Mouse (Mus musculus): ENCODE data around the gene Terf2. TPM values are rescaled to one million over a fixed set of nuclear protein-coding genes. Genes with fewer than 3 reads are reported as not detected.
"Not testable (repeated sequence)": the region's sequence is repeated elsewhere in the genome, so short reads cannot be mapped to it uniquely, and the experiment has no call there.

The Terf2 gene
- polyA plus RNA-seq, 1 experiment from 2014 or later, result 22.5 TPM

GRCm38 (mm10) chr8:107109816-107110435 is 13.6 kb upstream of the Terf2 start:
- no peaks in the 10 kb centered on the region; the same call in 1 of the 2 replicates for H3K4me1 ChIP-seq (ENCODE audit: control insufficient read depth, insufficient read depth, low read depth, low read length)
- WGBS, result 85% methylated on average over 5 of the region's 5 CpGs
- no peaks in the 10 kb centered on the region for H3K36me3 ChIP-seq (ENCODE audit: control insufficient read depth, insufficient read depth, low read length)
- no peak overlapping the region for H3K27ac ChIP-seq (ENCODE audit: low read depth, low read length)
- no peak overlapping the region for H3K4me3 ChIP-seq (ENCODE audit: low read length)
- H3K9ac ChIP-seq (ENCODE audit: low read depth, low read length), result no peak overlapping the region
- no peak overlapping the region for H3K4me2 ChIP-seq (ENCODE audit: low read length)
- ATAC-seq, result no peak
- H3K9me3 ChIP-seq (ENCODE audit: control insufficient read depth, low read length), result no peaks in the 10 kb centered on the region
- no peaks in the 10 kb centered on the region for H3K27me3 ChIP-seq (replicated peaks; ENCODE audit: control insufficient read depth, insufficient read depth, low read length)

- 75% methylated on average over 23 of the region's 23 CpGs for WGBS
- Histone ChIP-seq H3K4me2 (ENCODE audit: low read length) (no peak overlapping the region), H3K36me3 (ENCODE audit: control insufficient read depth, insufficient read depth, low read length) (no peaks in the 10 kb centered on the region)
These were observed 12.8 kb upstream of the Terf2 start for GRCm38 (mm10) chr8:107108978-107109720.

GRCm38 (mm10) chr8:107108089-107108488 is 11.7 kb upstream of the Terf2 start:
- not testable (repeated sequence) for ATAC-seq; H3K27me3 ChIP-seq (replicated peaks; ENCODE audit: control insufficient read depth, insufficient read depth, low read length); H3K4me3 ChIP-seq (ENCODE audit: low read length); H3K4me2 ChIP-seq (ENCODE audit: low read length); H3K27ac ChIP-seq (ENCODE audit: low read depth, low read length); H3K4me1 ChIP-seq (ENCODE audit: control insufficient read depth, insufficient read depth, low read depth, low read length); H3K9ac ChIP-seq (ENCODE audit: low read depth, low read length); H3K36me3 ChIP-seq (ENCODE audit: control insufficient read depth, insufficient read depth, low read length); H3K9me3 ChIP-seq (ENCODE audit: control insufficient read depth, low read length)
- WGBS, result 90% methylated on average over 5 of the region's 5 CpGs

More at GRCm38 (mm10) chr8:107108978-107109720, 12.8 kb upstream of the Terf2 start:
- Histone ChIP-seq H3K9ac (ENCODE audit: low read depth, low read length) (no peak overlapping the region), H3K27ac (ENCODE audit: low read depth, low read length) (no peak overlapping the region), H3K4me1 (ENCODE audit: control insufficient read depth, insufficient read depth, low read depth, low read length) (no peaks in the 10 kb centered on the region; the same call in 1 of the 2 replicates), H3K4me3 (ENCODE audit: low read length) (no peak overlapping the region), H3K27me3 (replicated peaks; ENCODE audit: control insufficient read depth, insufficient read depth, low read length) (no peaks in the 10 kb centered on the region), H3K9me3 (ENCODE audit: control insufficient read depth, low read length) (no peaks in the 10 kb centered on the region)
- ATAC-seq, result no peak

GRCm38 (mm10) chr8:107104547-107104946 is 8.2 kb upstream of the Terf2 start:
- Histone ChIP-seq H3K4me3 (ENCODE audit: low read length) (no peak overlapping the region), H3K27me3 (replicated peaks; ENCODE audit: control insufficient read depth, insufficient read depth, low read length) (no peaks in the 10 kb centered on the region), H3K27ac (ENCODE audit: low read depth, low read length) (no peak overlapping the region), H3K4me1 (ENCODE audit: control insufficient read depth, insufficient read depth, low read depth, low read length) (no peaks in the 10 kb centered on the region), H3K36me3 (ENCODE audit: control insufficient read depth, insufficient read depth, low read length) (no peaks in the 10 kb centered on the region), H3K4me2 (ENCODE audit: low read length) (no peak overlapping the region), H3K9ac (ENCODE audit: low read depth, low read length) (no peak overlapping the region), H3K9me3 (ENCODE audit: control insufficient read depth, low read length) (no peaks in the 10 kb centered on the region)
- no peak for ATAC-seq
- 9% methylated on average over 4 of the region's 4 CpGs for WGBS

- H3K9ac ChIP-seq (ENCODE audit: low read depth, low read length), result no peak overlapping the region
- H3K36me3 ChIP-seq (ENCODE audit: control insufficient read depth, insufficient read depth, low read length), result no peaks in the 10 kb centered on the region
- H3K9me3 ChIP-seq (ENCODE audit: control insufficient read depth, low read length), result no peaks in the 10 kb centered on the region
- no peaks in the 10 kb centered on the region for H3K27me3 ChIP-seq (replicated peaks; ENCODE audit: control insufficient read depth, insufficient read depth, low read length)
- H3K4me3 ChIP-seq (ENCODE audit: low read length), result no peak overlapping the region
- no peak for ATAC-seq
- peaks cover 4% of the 10 kb centered on the region for H3K4me1 ChIP-seq (ENCODE audit: control insufficient read depth, insufficient read depth, low read depth, low read length)
- no peak overlapping the region for H3K4me2 ChIP-seq (ENCODE audit: low read length)
- 91% methylated on average over 2 of the region's 2 CpGs for WGBS
- H3K27ac ChIP-seq (ENCODE audit: low read depth, low read length), result no peak overlapping the region
These were observed 4.3 kb upstream of the Terf2 start for GRCm38 (mm10) chr8:107100635-107101034.

GRCm38 (mm10) chr8:107095717-107096365 is 506 bp downstream of the Terf2 start:
- Histone ChIP-seq H3K27me3 (replicated peaks; ENCODE audit: control insufficient read depth, insufficient read depth, low read length) (no peaks in the 10 kb centered on the region), H3K9me3 (ENCODE audit: control insufficient read depth, low read length) (no peaks in the 10 kb centered on the region), H3K4me1 (ENCODE audit: control insufficient read depth, insufficient read depth, low read depth, low read length) (peaks cover 18% of the 10 kb centered on the region), H3K4me2 (ENCODE audit: low read length) (peak overlapping the region; percentile 60), H3K36me3 (ENCODE audit: control insufficient read depth, insufficient read depth, low read length) (peaks cover 3% of the 10 kb centered on the region; the same call in 1 of the 2 replicates), H3K27ac (ENCODE audit: low read depth, low read length) (peak overlapping the region; percentile 90), H3K9ac (ENCODE audit: low read depth, low read length) (peak overlapping the region; percentile 84), H3K4me3 (ENCODE audit: low read length) (peak overlapping the region; percentile 76)
- no peak; the same call in 1 of the 2 replicates for ATAC-seq
- WGBS, result under 1% methylated on average over 42 of the region's 53 CpGs

- WGBS, result 95% methylated on average over 7 of the region's 7 CpGs
- H3K4me1 ChIP-seq (ENCODE audit: control insufficient read depth, insufficient read depth, low read depth, low read length), result peaks cover 15% of the 10 kb centered on the region
- no peak overlapping the region for H3K9ac ChIP-seq (ENCODE audit: low read depth, low read length)
- H3K4me2 ChIP-seq (ENCODE audit: low read length), result no peak overlapping the region
- H3K4me3 ChIP-seq (ENCODE audit: low read length), result no peak overlapping the region
- H3K9me3 ChIP-seq (ENCODE audit: control insufficient read depth, low read length), result no peaks in the 10 kb centered on the region; the same call in 1 of the 2 replicates
- ATAC-seq, result no peak
- H3K27ac ChIP-seq (ENCODE audit: low read depth, low read length), result no peak overlapping the region
- H3K36me3 ChIP-seq (ENCODE audit: control insufficient read depth, insufficient read depth, low read length), result peaks cover 18% of the 10 kb centered on the region
- no peaks in the 10 kb centered on the region for H3K27me3 ChIP-seq (replicated peaks; ENCODE audit: control insufficient read depth, insufficient read depth, low read length)
These were observed 5.8 kb downstream of the Terf2 start for GRCm38 (mm10) chr8:107090531-107090930.

GRCm38 (mm10) chr8:107088526-107089063 is 7.8 kb downstream of the Terf2 start:
- no peak for ATAC-seq
- H3K36me3 ChIP-seq (ENCODE audit: control insufficient read depth, insufficient read depth, low read length), result peaks cover 18% of the 10 kb centered on the region
- no peak overlapping the region for H3K4me3 ChIP-seq (ENCODE audit: low read length)
- no peaks in the 10 kb centered on the region for H3K27me3 ChIP-seq (replicated peaks; ENCODE audit: control insufficient read depth, insufficient read depth, low read length)
- H3K4me2 ChIP-seq (ENCODE audit: low read length), result no peak overlapping the region
- H3K27ac ChIP-seq (ENCODE audit: low read depth, low read length), result no peak overlapping the region
- WGBS, result 97% methylated on average over 5 of the region's 5 CpGs
- H3K9ac ChIP-seq (ENCODE audit: low read depth, low read length), result no peak overlapping the region
- no peaks in the 10 kb centered on the region for H3K4me1 ChIP-seq (ENCODE audit: control insufficient read depth, insufficient read depth, low read depth, low read length)
- no peaks in the 10 kb centered on the region; the same call in 1 of the 2 replicates for H3K9me3 ChIP-seq (ENCODE audit: control insufficient read depth, low read length)

GRCm38 (mm10) chr8:107086018-107086417 is 10.3 kb downstream of the Terf2 start:
- Histone ChIP-seq H3K27me3 (replicated peaks; ENCODE audit: control insufficient read depth, insufficient read depth, low read length) (no peaks in the 10 kb centered on the region), H3K4me2 (ENCODE audit: low read length) (no peak overlapping the region), H3K36me3 (ENCODE audit: control insufficient read depth, insufficient read depth, low read length) (peaks cover 31% of the 10 kb centered on the region), H3K4me1 (ENCODE audit: control insufficient read depth, insufficient read depth, low read depth, low read length) (no peaks in the 10 kb centered on the region), H3K9ac (ENCODE audit: low read depth, low read length) (no peak overlapping the region), H3K4me3 (ENCODE audit: low read length) (no peak overlapping the region), H3K9me3 (ENCODE audit: control insufficient read depth, low read length) (no peaks in the 10 kb centered on the region; the same call in 1 of the 2 replicates), H3K27ac (ENCODE audit: low read depth, low read length) (no peak overlapping the region)
- no peak for ATAC-seq
- WGBS, result 98% methylated on average over 5 of the region's 5 CpGs
